Mouse (Mus musculus) left cerebral cortex, adult 2 months (tissue): Measurements from ENCODE around the gene Olfr668. TPM values are rescaled to one million over a fixed set of nuclear protein-coding genes. Genes with fewer than 3 reads are reported as not detected.
"Not testable (repeated sequence)": the region's sequence is repeated elsewhere in the genome, so short reads cannot be mapped to it uniquely, and the experiment has no call there.

ENCODE experiments used
- DNase-seq, 2 experiments: peaks; one replicate each; pipeline ENCODE4 v3.0.0; 2021 to 2022; ENCODE audit warnings: low spot score in 2 of 2, mixed read lengths in 1 of 2; ENCODE audit errors: extremely low spot score in 1 of 2
- H3K27ac ChIP-seq: fragments of 200-600 bp; 2 replicates; pipeline ENCODE4 v1.8.1; 2022
- H3K4me3 ChIP-seq: fragments of 200-600 bp; 2 replicates; pipeline ENCODE4 v1.8.1; 2022
- CTCF ChIP-seq: fragments of 200-600 bp; IDR thresholded peaks from 2 replicates; pipeline ENCODE4 v1.8.1; 2022; ENCODE audit warnings: antibody characterized with exemption, mild to moderate bottlenecking, moderate library complexity
- intact Hi-C: fragments of 180-260 bp; cut with DNase I; formaldehyde crosslinking; loops from one replicate; pipeline ENCODE4 v1.15.1; 2025
- long read RNA-seq, 2 experiments: library from polyadenylated mRNA; stranded (forward); transcript quantifications; one replicate each; pipeline ENCODE4 v2.0.0; 2021; ENCODE audit warnings: borderline mapping rate in 2 of 2
- total RNA-seq, 2 experiments: library from RNA; stranded (reverse); gene quantifications; 2 replicates each; pipeline ENCODE4 v1.2.3; 2021

Olfr668 gene
- total RNA-seq: not detected
- long read RNA-seq, experiment 1: 0 reads
- long read RNA-seq, experiment 2: 0 reads

GRCm38 (mm10) chr7:104927957-104928356 lies at the start of gene Olfr668:
Olfr668 (minus strand) TSS chr7:104928057.
- DNase-seq: no peak
- Histone ChIP-seq H3K4me3 (no peak within 1 kb of the TSS), H3K27ac (no peak within 1 kb of the TSS)
- TF ChIP-seq CTCF: no peak
- intact Hi-C loops: no loop called here

GRCm38 (mm10) chr7:104972507-104972906 lies 44.6 kb upstream of the Olfr668 start:
- DNase-seq, H3K27ac ChIP-seq, H3K4me3 ChIP-seq, intact Hi-C loops: not testable (repeated sequence)

GRCm38 (mm10) chr7:104962520-104962919 lies 34.7 kb upstream of the Olfr668 start, which contains the start of gene Olfr670:
Olfr670 (minus strand) TSS chr7:104962620.
- no peak for DNase-seq
- no peak within 1 kb of the TSS for H3K4me3 ChIP-seq
- H3K27ac ChIP-seq: no peak within 1 kb of the TSS
- TF ChIP-seq CTCF: no peak
- intact Hi-C loops: no loop called here

- intact Hi-C loops, H3K27ac ChIP-seq, DNase-seq, H3K4me3 ChIP-seq: not testable (repeated sequence)
These were observed 22.4 kb upstream of the Olfr668 start for GRCm38 (mm10) chr7:104950234-104950633.

- no peak for TF ChIP-seq CTCF
- H3K4me3 ChIP-seq: no peak within 1 kb of the TSS
- no peak for DNase-seq
- H3K27ac ChIP-seq: no peak within 1 kb of the TSS
- intact Hi-C loops: no loop called here
These were observed 6.1 kb upstream of the Olfr668 start, which contains the start of gene Olfr669 for GRCm38 (mm10) chr7:104933940-104934339. Olfr669 (plus strand) TSS chr7:104934240.

GRCm38 (mm10) chr7:104921382-104921781 lies 6.5 kb downstream of the Olfr668 start, which contains the start of gene Olfr667:
Olfr667 (minus strand) TSS chr7:104921482.
- Histone ChIP-seq H3K27ac (no peak within 1 kb of the TSS), H3K4me3 (no peak within 1 kb of the TSS)
- no peak for DNase-seq
- intact Hi-C loops: no loop called here
- TF ChIP-seq CTCF: no peak

GRCm38 (mm10) chr7:104895852-104896251 lies 32.0 kb downstream of the Olfr668 start, which contains the start of gene Olfr666:
Olfr666 (minus strand) TSS chr7:104895952.
- intact Hi-C loops: no loop called here
- no peak within 1 kb of the TSS for H3K27ac ChIP-seq
- no peak within 1 kb of the TSS for H3K4me3 ChIP-seq
- no peak for TF ChIP-seq CTCF
- DNase-seq: no peak

GRCm38 (mm10) chr7:104877731-104878130 lies 50.1 kb downstream of the Olfr668 start, which contains the start of gene Olfr665:
Olfr665 (plus strand) TSS chr7:104878031.
- DNase-seq: no peak
- intact Hi-C loops: no loop called here
- no peak within 1 kb of the TSS for H3K4me3 ChIP-seq
- TF ChIP-seq CTCF: no peak
- no peak within 1 kb of the TSS for H3K27ac ChIP-seq

Other genes starting within 250 kb of the Olfr668 start
- not detected for gene Olfr661, start 241.6 kb downstream of the Olfr668 start, total RNA-seq
- gene Usp17le, start 150.6 kb downstream of the Olfr668 start, total RNA-seq: not detected
- gene Usp17lb, start 85.5 kb downstream of the Olfr668 start, total RNA-seq: not detected
- not detected for gene Usp17la, start 71.0 kb downstream of the Olfr668 start, total RNA-seq
- gene Olfr665, start 50.0 kb downstream of the Olfr668 start, total RNA-seq: not detected
- gene Olfr666, start 32.1 kb downstream of the Olfr668 start, total RNA-seq: not detected
- not detected for gene Olfr667, start 6.6 kb downstream of the Olfr668 start, total RNA-seq
- not detected for gene Olfr669, start 6.2 kb upstream of the Olfr668 start, total RNA-seq
- gene Olfr670, start 34.6 kb upstream of the Olfr668 start, total RNA-seq: not detected
- gene Olfr671, start 51.1 kb upstream of the Olfr668 start, total RNA-seq: not detected
- not detected for gene Olfr672, start 74.0 kb upstream of the Olfr668 start, total RNA-seq
- not detected for gene Olfr675, start 100.4 kb upstream of the Olfr668 start, total RNA-seq
- gene Olfr676, start 104.6 kb upstream of the Olfr668 start, total RNA-seq: not detected
- gene Olfr677, start 123.3 kb upstream of the Olfr668 start, total RNA-seq: not detected
- not detected for gene Olfr678, start 136.4 kb upstream of the Olfr668 start, total RNA-seq
- not detected for gene Olfr679, start 153.1 kb upstream of the Olfr668 start, total RNA-seq
- gene Olfr680-ps1, start 164.8 kb upstream of the Olfr668 start, total RNA-seq: not detected
- gene Olfr681, start 188.8 kb upstream of the Olfr668 start, total RNA-seq: not detected
- not detected for gene Olfr683, start 219.0 kb upstream of the Olfr668 start, total RNA-seq
- gene Olfr684, start 235.6 kb upstream of the Olfr668 start, total RNA-seq: not detected